Mouse (Mus musculus): Measurements from ENCODE around the gene Mdh1. TPM values are rescaled to one million over a fixed set of nuclear protein-coding genes. Genes with fewer than 3 reads are reported as not detected.
A peak's percentile ranks its signal among the peaks of the same experiment; 100 is the strongest.

Mdh1 gene
- polyA plus RNA-seq (2014; fragmentation: Nextera tagmentation; extraction: Ambion mirVana) = 282 and 283 TPM in 2 replicates

DNA sequence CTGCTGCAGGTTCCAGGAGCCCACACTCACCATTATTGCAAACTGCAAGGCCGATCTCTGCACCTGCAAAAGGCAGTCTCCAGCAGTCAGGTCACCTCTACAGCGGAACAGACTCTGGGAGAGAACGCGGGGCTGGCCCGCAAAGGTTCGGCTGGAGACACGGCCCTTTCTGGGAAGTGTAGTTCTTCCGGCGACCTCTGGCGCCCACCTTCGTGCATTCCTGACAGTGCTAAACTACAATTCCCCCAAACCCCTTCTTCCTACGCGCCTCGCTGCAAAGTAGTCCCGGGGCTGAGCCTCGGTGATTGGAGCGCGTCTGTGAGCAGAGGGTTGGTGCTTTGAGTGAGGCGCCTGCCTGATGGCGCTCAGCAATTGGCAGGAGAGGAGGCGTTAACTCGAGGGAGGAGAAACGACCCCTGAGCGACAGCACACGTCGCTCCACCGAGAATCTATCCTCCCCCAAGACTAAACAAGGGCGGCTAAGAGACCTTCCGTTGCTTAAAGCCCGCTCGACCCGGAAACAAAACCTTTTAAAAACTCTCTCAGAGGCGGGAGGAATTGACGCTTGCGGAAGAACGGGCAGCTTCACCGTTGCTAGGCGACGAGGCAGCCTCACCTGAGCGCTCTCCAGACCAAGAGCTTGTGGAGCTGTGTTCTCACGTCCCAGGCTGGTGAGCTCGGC is at the start of gene Mdh1, which contains the start of gene Wdpcp:
Gene Mdh1, minus strand, starts transcription at position 668 of the 682 bp plus-strand sequence.
Gene Wdpcp, plus strand, starts transcription at position 536 of the 682 bp plus-strand sequence.
- peak within 1 kb of the TSS; percentile 38; the same call in 1 of the 2 replicates for H3K27ac ChIP-seq (ENCODE audit: low read depth, low read length)
- H3K4me2 ChIP-seq = peak within 1 kb of the TSS; percentile 83
- DNase-seq (ENCODE audit: low spot score) (peak; percentile 86), ATAC-seq (replicated peaks; ENCODE audit: low FRiP score) (peak; percentile 98)
- peaks cover 9% of the 10 kb centered on the region for H3K4me1 ChIP-seq (replicated peaks; ENCODE audit: control insufficient read depth, insufficient read depth, low read length)
- peak within 1 kb of the TSS; percentile 84 for H3K4me3 ChIP-seq (ENCODE audit: low read depth, low read length)
- under 1% methylated on average over 42 of the region's 42 CpGs for WGBS
- peak within 1 kb of the TSS; percentile 79 for H3K9ac ChIP-seq (ENCODE audit: low read depth, low read length)
- H3K27me3 ChIP-seq (replicated peaks; ENCODE audit: control insufficient read depth, insufficient read depth, low read length) = no peaks in the 10 kb centered on the region
- H3K9me3 ChIP-seq (ENCODE audit: control insufficient read depth, low read length) = no peaks in the 10 kb centered on the region
- no peaks in the 10 kb centered on the region for H3K36me3 ChIP-seq (ENCODE audit: control insufficient read depth, insufficient read depth, low read length)

DNA sequence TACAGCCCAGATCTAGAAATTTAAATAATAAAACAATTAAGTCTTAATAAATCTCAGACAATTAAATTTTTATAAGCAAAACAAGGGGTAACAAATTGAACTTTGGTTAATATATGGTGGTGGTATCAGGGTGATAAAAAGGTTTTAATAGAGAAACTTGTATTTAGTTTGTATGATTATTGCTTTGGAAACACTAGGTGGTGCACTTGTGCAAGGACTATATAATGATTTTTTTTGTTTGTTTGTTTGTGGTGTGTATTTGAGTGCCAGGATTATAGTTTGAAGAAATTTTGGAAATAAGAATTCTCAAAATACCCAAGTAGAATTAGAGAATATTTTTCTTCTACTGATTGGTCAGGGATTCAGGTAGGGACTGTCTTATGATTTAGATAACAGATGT is 43.7 kb upstream of the Mdh1 start:
- H3K9me3 ChIP-seq (ENCODE audit: control insufficient read depth, low read length) = no peaks in the 10 kb centered on the region
- H3K4me3 ChIP-seq (ENCODE audit: low read depth, low read length) = no peak overlapping the region
- ATAC-seq (replicated peaks; ENCODE audit: low FRiP score) = no peak
- H3K4me2 ChIP-seq = no peak overlapping the region
- H3K4me1 ChIP-seq (replicated peaks; ENCODE audit: control insufficient read depth, insufficient read depth, low read length) = no peaks in the 10 kb centered on the region
- no peak overlapping the region for H3K9ac ChIP-seq (ENCODE audit: low read depth, low read length)
- no peak overlapping the region for H3K27ac ChIP-seq (ENCODE audit: low read depth, low read length)
- no peaks in the 10 kb centered on the region for H3K27me3 ChIP-seq (replicated peaks; ENCODE audit: control insufficient read depth, insufficient read depth, low read length)
- DNase-seq (ENCODE audit: low spot score) = no peak
- no peaks in the 10 kb centered on the region for H3K36me3 ChIP-seq (ENCODE audit: control insufficient read depth, insufficient read depth, low read length)

DNA sequence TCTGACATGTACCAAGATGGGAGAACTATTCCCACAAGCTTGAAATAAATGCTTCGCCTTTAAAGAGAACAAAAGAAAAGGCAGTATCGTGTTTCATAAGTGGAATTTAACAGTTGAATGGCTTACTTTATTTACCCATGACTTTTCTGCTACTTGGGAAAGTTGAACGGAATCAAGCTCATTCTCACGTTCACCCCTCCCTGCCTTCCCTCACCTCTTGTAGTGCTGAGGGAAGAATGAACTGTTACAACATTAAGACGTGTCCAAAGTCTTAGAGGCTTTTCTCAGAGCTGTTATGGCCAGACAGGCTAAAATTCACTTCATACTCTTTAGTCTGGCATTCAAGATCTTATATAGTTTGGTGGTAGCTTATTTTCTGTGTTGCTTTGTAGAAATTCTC is 30.3 kb upstream of the Mdh1 start:
- H3K9me3 ChIP-seq (ENCODE audit: control insufficient read depth, low read length) = no peaks in the 10 kb centered on the region
- no peak for ATAC-seq (replicated peaks; ENCODE audit: low FRiP score)
- H3K9ac ChIP-seq (ENCODE audit: low read depth, low read length) = no peak overlapping the region
- H3K4me3 ChIP-seq (ENCODE audit: low read depth, low read length) = no peak overlapping the region
- 74% methylated on average over 5 of the region's 5 CpGs for WGBS
- H3K4me2 ChIP-seq = no peak overlapping the region
- no peaks in the 10 kb centered on the region for H3K36me3 ChIP-seq (ENCODE audit: control insufficient read depth, insufficient read depth, low read length)
- no peak for DNase-seq (ENCODE audit: low spot score)
- H3K4me1 ChIP-seq (replicated peaks; ENCODE audit: control insufficient read depth, insufficient read depth, low read length) = no peaks in the 10 kb centered on the region
- H3K27ac ChIP-seq (ENCODE audit: low read depth, low read length) = no peak overlapping the region
- no peaks in the 10 kb centered on the region for H3K27me3 ChIP-seq (replicated peaks; ENCODE audit: control insufficient read depth, insufficient read depth, low read length)

DNA sequence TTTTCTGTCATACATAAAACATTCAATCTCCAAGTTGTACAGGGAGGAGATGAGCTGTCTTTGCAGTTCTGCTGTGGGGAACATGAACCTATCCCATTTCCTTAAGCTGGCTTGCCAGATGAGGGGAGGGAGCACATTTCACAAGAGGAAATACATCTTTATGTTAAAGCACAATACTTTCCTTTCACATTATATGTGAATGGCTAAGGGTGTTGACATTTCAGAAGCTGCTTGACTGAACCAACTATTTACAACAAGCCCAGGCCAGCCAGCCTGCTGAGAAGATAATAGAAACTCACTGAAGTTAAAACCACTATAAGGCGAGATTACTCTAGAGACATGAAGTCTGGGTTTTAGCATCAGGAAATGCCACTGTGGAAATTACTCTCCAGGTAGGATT is 11.1 kb upstream of the Mdh1 start:
- Histone ChIP-seq H3K4me2 (no peak overlapping the region), H3K9me3 (ENCODE audit: control insufficient read depth, low read length) (no peaks in the 10 kb centered on the region), H3K4me1 (replicated peaks; ENCODE audit: control insufficient read depth, insufficient read depth, low read length) (no peaks in the 10 kb centered on the region), H3K27me3 (replicated peaks; ENCODE audit: control insufficient read depth, insufficient read depth, low read length) (no peaks in the 10 kb centered on the region), H3K36me3 (ENCODE audit: control insufficient read depth, insufficient read depth, low read length) (no peaks in the 10 kb centered on the region), H3K27ac (ENCODE audit: low read depth, low read length) (no peak overlapping the region), H3K4me3 (ENCODE audit: low read depth, low read length) (no peak overlapping the region), H3K9ac (ENCODE audit: low read depth, low read length) (no peak overlapping the region)
- ATAC-seq (replicated peaks; ENCODE audit: low FRiP score) = no peak
- 66% methylated on average over 1 of the region's 1 CpGs for WGBS
- DNase-seq (ENCODE audit: low spot score) = no peak

DNA sequence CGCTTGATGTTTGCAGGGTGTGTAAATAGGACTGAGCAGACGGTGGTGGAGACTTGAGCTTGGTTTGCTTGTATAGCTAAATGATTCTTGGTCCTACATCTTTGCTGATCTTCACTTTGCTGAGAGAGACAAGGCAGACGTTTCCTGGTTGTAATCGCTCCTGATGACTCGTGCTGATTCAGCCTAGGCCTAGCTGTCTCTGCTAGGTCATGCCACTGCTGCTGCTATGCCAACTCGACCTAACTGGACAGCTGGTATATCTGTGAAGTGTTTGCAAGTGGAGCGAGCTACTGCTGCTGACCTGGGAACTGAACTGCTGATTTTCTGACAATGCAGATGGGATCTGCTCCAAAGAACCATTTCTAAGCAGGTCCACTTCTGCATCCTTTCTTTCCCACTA is 9.3 kb upstream of the Mdh1 start:
- Histone ChIP-seq H3K9me3 (ENCODE audit: control insufficient read depth, low read length) (no peaks in the 10 kb centered on the region), H3K4me2 (no peak overlapping the region), H3K36me3 (ENCODE audit: control insufficient read depth, insufficient read depth, low read length) (no peaks in the 10 kb centered on the region), H3K27me3 (replicated peaks; ENCODE audit: control insufficient read depth, insufficient read depth, low read length) (no peaks in the 10 kb centered on the region), H3K27ac (ENCODE audit: low read depth, low read length) (no peak overlapping the region), H3K4me3 (ENCODE audit: low read depth, low read length) (no peak overlapping the region), H3K4me1 (replicated peaks; ENCODE audit: control insufficient read depth, insufficient read depth, low read length) (no peaks in the 10 kb centered on the region), H3K9ac (ENCODE audit: low read depth, low read length) (no peak overlapping the region)
- ATAC-seq (replicated peaks; ENCODE audit: low FRiP score) = no peak
- DNase-seq (ENCODE audit: low spot score) = no peak
- 59% methylated on average over 7 of the region's 7 CpGs for WGBS

DNA sequence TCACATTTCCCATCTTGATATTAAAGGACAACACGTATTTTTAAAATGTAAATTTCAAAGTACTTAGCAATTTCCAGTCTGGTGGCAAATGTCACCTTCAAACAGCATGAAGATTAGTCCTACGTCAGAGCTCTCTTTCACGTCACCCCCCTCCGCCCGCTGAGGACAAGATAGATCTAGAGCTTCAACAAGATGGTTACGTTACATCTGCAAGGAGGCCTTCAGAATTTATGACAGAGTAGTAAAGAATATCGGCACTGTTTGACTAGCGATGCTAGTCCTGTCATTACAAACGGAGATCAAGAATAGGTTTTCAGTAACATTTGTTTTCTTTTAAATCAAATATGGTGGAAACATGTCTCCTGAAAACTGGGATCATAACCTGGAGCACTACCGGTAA is 1.2 kb downstream of the Mdh1 start:
- Histone ChIP-seq H3K9me3 (ENCODE audit: control insufficient read depth, low read length) (no peaks in the 10 kb centered on the region), H3K4me1 (replicated peaks; ENCODE audit: control insufficient read depth, insufficient read depth, low read length) (peaks cover 9% of the 10 kb centered on the region), H3K9ac (ENCODE audit: low read depth, low read length) (peak overlapping the region; percentile 79), H3K36me3 (ENCODE audit: control insufficient read depth, insufficient read depth, low read length) (peaks cover 4% of the 10 kb centered on the region; the same call in 1 of the 2 replicates), H3K4me2 (peak overlapping the region; percentile 83), H3K4me3 (ENCODE audit: low read depth, low read length) (peak overlapping the region; percentile 84), H3K27me3 (replicated peaks; ENCODE audit: control insufficient read depth, insufficient read depth, low read length) (no peaks in the 10 kb centered on the region), H3K27ac (ENCODE audit: low read depth, low read length) (no peak overlapping the region)
- DNase-seq (ENCODE audit: low spot score) (no peak), ATAC-seq (replicated peaks; ENCODE audit: low FRiP score) (no peak)
- WGBS = 10% methylated on average over 10 of the region's 10 CpGs

DNA sequence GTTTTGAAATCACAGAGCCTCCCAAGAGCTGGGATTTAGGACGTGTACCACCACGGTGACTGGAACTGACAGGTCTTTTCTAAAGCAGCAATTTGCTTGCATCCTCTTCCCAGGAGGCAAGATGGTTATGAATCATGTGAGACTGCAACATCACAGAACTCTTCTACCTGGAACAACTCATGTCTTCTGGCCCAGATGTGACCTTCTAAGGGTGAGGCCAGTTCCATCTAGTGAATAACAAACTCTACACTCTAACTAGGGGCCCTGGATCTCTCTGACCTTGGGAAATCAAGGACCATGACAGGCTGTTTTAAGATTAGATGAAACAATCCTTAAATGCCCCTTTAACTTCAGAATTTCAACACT is 2.1 kb downstream of the Mdh1 start:
- Histone ChIP-seq H3K4me1 (replicated peaks; ENCODE audit: control insufficient read depth, insufficient read depth, low read length) (peaks cover 9% of the 10 kb centered on the region), H3K4me3 (ENCODE audit: low read depth, low read length) (no peak overlapping the region), H3K27ac (ENCODE audit: low read depth, low read length) (no peak overlapping the region), H3K9me3 (ENCODE audit: control insufficient read depth, low read length) (no peaks in the 10 kb centered on the region), H3K4me2 (peak overlapping the region; percentile 18; the same call in 1 of the 2 replicates), H3K27me3 (replicated peaks; ENCODE audit: control insufficient read depth, insufficient read depth, low read length) (no peaks in the 10 kb centered on the region), H3K36me3 (ENCODE audit: control insufficient read depth, insufficient read depth, low read length) (peaks cover 4% of the 10 kb centered on the region; the same call in 1 of the 2 replicates), H3K9ac (ENCODE audit: low read depth, low read length) (no peak overlapping the region)
- ATAC-seq (replicated peaks; ENCODE audit: low FRiP score) (no peak), DNase-seq (ENCODE audit: low spot score) (no peak)
- 75% methylated on average over 2 of the region's 2 CpGs for WGBS

DNA sequence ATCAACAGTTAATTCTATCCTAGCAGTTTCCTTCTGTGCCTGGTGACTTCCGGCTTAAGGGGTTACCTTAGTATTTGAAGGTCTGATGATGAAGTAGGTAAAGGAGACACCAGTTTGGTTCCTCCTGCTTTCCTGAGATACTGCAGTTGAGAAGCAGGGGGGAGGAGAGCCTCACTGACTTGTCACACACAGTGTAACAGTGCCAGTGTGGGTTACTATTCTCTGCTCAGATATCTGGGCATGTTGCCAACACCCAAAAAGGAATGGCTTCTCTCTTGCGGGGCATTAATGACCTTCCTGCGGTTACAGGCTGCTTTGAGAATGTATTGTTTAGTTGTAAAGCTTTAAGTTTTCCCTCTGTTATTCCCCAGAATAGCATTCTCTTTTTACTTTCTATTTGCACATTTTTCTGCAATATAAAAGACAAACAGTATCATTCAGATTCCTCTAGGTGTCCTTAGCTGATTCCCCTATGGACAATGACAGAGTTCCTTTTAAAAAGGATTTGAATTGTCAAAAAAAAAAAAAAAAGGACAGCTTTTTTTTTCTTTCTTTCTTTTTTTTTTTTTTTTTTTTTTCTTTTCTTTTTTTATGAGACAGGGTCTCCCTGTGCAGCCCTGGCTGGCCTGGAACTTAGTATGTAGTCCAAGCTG is 2.6 kb downstream of the Mdh1 start:
- Histone ChIP-seq H3K4me3 (ENCODE audit: low read depth, low read length) (no peak overlapping the region), H3K9me3 (ENCODE audit: control insufficient read depth, low read length) (no peaks in the 10 kb centered on the region), H3K36me3 (ENCODE audit: control insufficient read depth, insufficient read depth, low read length) (peaks cover 4% of the 10 kb centered on the region; the same call in 1 of the 2 replicates), H3K27ac (ENCODE audit: low read depth, low read length) (no peak overlapping the region), H3K4me2 (peak overlapping the region; percentile 1; the same call in 1 of the 2 replicates), H3K9ac (ENCODE audit: low read depth, low read length) (no peak overlapping the region), H3K27me3 (replicated peaks; ENCODE audit: control insufficient read depth, insufficient read depth, low read length) (no peaks in the 10 kb centered on the region), H3K4me1 (replicated peaks; ENCODE audit: control insufficient read depth, insufficient read depth, low read length) (peaks cover 9% of the 10 kb centered on the region)
- ATAC-seq (replicated peaks; ENCODE audit: low FRiP score) (no peak), DNase-seq (ENCODE audit: low spot score) (no peak)
- 61% methylated on average over 3 of the region's 3 CpGs for WGBS

DNA sequence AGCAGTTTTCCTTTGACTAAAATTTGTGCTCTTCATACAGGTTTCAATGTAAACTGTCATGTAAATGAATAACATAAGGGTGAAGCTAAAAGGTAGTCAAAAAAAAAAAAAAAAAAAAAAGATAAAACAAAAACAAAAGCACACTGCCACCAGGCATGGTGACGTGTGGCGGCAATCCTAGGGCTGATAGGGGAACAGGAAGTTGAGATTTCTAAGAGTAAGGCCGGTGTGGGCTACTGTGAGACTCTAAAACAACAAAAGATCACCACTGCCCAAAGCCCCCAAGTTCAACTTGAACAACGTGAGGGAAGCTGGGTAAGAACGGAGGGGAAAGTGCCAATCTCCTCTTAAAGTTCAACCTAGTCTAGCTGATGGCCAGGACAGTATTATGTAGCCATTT is 3.2 kb downstream of the Mdh1 start:
- Histone ChIP-seq H3K36me3 (ENCODE audit: control insufficient read depth, insufficient read depth, low read length) (peaks cover 4% of the 10 kb centered on the region; the same call in 1 of the 2 replicates), H3K4me1 (replicated peaks; ENCODE audit: control insufficient read depth, insufficient read depth, low read length) (peaks cover 9% of the 10 kb centered on the region), H3K9ac (ENCODE audit: low read depth, low read length) (no peak overlapping the region), H3K27ac (ENCODE audit: low read depth, low read length) (no peak overlapping the region), H3K4me2 (peak overlapping the region; percentile 1; the same call in 1 of the 2 replicates), H3K9me3 (ENCODE audit: control insufficient read depth, low read length) (no peaks in the 10 kb centered on the region), H3K4me3 (ENCODE audit: low read depth, low read length) (no peak overlapping the region), H3K27me3 (replicated peaks; ENCODE audit: control insufficient read depth, insufficient read depth, low read length) (no peaks in the 10 kb centered on the region)
- ATAC-seq (replicated peaks; ENCODE audit: low FRiP score) (no peak), DNase-seq (ENCODE audit: low spot score) (no peak)
- WGBS = 47% methylated on average over 5 of the region's 5 CpGs

All from liver, embryonic 11.5 days (tissue).